Mouse (Mus musculus) c-Kit-positive CD71-positive TER-119-negative erythroid progenitor cells, embryonic 14.5 days (primary cell): ENCODE measurements around the gene Ripor2.
A peak's percentile ranks its signal among the peaks of the same experiment; 100 is the strongest.

Experiments used
- DNase-seq: peaks from one replicate; pipeline ENCODE4 v3.0.0-alpha.2; 2013; ENCODE audit warnings: low read depth

Gene Ripor2

GRCm38 (mm10) chr13:24712581-24713130, 130.7 kb downstream of the Ripor2 start:
- no peak for DNase-seq

- peak; percentile 53 for DNase-seq
These were observed 131.5 kb downstream of the Ripor2 start for GRCm38 (mm10) chr13:24713434-24714000.

DNA sequence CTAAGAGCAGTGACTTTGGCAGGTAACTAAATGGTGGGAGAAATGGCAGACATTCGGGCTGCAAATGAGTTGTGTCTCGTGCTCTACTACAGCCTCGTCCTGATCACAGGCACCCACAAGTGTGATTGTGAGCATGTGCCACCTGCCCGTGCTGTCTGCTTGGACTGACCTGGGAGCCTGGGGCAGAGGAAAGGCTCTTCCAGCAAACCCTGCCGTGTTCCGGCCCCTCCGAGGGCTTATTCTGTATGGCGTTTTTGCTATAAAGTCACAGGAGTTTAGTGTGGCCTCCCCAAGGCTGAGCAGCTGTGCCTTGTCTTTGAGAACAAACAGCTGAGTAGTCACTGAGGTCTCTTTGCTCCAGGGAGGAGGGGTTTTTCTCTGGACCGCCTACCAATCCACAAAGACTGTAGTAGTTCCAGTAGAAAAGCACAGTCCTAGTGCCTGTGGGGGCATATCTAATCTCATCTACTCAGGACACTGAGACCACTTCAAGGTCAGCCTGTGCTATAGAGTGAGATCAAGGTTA, 132.4 kb downstream of the Ripor2 start:
- DNase-seq: no peak

GRCm38 (mm10) chr13:24715601-24716000, 133.6 kb downstream of the Ripor2 start:
- no peak for DNase-seq

GRCm38 (mm10) chr13:24716441-24716840, 134.5 kb downstream of the Ripor2 start:
- no peak for DNase-seq

- no peak for DNase-seq
These were observed 135.7 kb downstream of the Ripor2 start for GRCm38 (mm10) chr13:24717677-24718076.

- DNase-seq: no peak
These were observed 139.5 kb downstream of the Ripor2 start for GRCm38 (mm10) chr13:24721502-24721901.

GRCm38 (mm10) chr13:24723699-24724394, 141.9 kb downstream of the Ripor2 start:
- DNase-seq: no peak

DNA sequence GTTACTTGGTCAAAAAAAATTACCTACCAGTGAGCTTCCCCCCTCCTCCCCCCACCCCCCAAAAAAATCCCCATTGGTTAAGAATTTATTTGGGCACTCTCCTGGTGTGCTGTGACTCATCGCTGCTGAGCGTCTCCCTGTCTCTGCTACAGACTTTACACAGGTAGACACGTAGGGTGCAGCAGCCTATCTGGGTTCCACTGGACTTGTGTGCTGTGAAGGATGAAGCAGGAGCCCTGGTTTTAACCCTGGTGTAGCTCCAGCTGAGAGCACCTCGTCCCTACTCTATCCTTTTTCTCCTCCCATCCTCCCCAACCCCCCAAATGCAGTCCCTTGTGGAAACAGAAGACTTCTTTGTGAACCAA, 142.4 kb downstream of the Ripor2 start:
- DNase-seq: no peak

DNA sequence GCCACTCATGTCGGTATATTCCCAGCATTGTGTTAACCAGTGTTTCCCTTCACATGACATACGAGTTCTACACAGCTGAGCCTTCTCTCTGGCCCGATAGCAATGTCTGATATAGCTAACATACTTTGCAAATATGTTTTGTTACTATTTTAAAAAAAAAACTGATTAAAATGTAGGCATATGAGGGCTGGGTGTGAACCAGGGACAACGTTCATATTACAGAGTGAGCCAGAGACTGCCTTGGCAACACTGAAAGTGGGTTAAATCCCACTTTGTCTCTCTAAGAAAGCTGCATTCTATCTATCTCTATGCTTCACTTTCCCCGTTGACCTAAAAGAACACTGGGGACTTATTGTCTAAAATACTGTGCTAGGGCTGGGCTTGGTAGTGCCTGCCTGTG, 147.1 kb downstream of the Ripor2 start:
- DNase-seq: no peak

DNA sequence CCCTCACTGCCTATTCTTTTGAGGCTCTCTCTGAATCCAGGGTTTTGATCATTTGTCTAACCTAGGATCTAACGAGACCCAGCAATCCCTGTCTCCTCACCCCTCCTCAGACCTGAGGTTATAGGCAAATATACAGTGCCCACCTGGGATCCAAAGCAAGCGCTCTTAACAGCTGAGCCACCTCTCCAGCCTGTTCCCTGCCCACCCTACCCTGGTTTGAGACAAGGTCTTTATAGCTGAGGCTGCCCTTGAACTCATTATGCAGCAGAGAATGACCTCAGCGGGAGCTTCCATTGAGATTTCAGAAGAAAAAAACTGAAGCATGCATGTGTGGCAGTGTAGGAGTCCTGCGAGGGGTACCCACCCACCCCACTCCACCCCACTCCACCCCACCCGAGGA, 152.5 kb downstream of the Ripor2 start:
- no peak for DNase-seq

DNA sequence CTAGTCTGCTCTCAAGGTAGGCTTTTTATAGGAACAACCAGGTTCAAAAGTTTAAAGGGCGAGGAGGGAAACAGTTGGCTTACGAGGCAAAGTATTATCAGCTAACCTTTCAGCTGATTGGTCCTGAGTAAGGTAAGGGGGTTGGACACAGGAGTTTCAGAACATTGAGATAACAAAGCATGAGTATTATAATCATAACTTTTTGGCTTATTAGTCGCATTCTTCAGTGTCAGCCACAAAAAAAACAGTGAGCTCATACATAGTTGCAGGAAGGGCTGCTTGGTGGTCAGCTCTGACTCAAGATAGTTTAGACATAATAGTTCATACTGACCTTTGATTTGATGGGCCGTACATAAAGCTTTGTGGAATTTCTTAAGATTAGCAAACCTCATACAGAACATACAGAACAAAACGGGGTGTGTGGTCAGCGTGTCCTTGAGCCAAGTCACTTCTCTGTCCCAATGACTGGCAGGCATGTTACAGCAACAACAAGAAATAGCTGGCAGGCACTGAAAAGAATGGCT, 153.7 kb downstream of the Ripor2 start:
- no peak for DNase-seq

DNA sequence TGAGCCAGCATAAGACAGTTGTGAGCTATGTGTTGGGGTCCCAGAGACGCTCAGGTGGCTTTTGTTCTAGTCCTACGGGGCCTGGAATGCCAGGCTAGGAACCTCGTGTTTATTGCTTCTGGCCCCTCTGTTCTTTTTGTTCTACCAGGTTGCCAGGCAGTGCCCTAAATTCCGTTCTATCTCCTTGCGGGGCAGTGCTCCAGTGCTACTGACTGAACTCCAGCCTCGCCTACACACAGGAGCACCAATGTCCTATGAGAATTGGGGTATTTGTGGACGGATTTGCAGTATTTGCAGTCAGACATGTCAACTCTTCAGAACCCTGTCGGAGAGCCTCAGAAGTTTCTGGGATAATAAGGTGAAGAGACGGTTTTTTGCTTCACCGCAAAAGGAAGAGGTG, 159.0 kb downstream of the Ripor2 start, which contains the start of gene Armh2:
TSS of gene Armh2 (plus strand) at position 205 of the 400 bp plus-strand sequence.
- no peak for DNase-seq

DNA sequence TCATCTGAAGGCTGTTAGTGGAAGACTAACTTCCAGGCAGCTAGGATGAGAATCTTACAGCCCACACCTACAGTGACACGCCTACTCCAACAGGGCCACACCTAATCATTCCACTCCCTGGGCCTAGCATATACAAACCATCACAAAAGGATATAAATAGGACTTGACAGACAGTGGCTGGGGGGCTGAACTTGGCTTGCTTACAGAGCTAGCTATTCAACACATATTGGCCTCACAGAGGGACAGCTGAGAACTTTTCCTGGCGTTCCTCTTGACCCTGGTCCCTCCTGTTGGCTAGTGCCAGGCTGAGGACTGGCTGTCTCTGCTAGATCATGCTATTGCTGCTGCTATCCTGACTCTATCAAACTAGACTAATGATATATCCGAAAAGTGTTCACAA, 165.8 kb downstream of the Ripor2 start:
- no peak for DNase-seq

DNA sequence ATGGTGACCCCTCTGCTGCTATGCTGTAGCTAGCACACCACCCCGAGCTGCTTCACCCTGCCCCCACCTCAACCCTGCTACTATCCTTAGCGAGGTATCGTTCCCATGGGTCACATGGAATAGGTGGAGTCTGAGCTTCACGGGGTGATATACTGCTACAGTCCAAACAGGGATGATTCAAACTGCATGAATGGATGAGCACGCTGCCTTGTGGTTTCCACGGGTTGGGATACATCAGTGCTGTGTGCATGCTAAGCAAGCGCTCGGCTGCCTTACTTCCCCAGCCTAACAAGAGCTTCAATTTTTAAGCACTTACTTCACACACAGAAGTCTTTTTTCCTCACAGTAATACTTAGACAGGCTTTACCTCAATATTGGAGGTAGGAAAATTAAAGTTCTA, 168.8 kb downstream of the Ripor2 start:
- DNase-seq: no peak

- no peak for DNase-seq
These were observed 169.4 kb downstream of the Ripor2 start for GRCm38 (mm10) chr13:24751396-24751795.

- DNase-seq: no peak
These were observed 174.8 kb downstream of the Ripor2 start for GRCm38 (mm10) chr13:24756756-24757155.

DNA sequence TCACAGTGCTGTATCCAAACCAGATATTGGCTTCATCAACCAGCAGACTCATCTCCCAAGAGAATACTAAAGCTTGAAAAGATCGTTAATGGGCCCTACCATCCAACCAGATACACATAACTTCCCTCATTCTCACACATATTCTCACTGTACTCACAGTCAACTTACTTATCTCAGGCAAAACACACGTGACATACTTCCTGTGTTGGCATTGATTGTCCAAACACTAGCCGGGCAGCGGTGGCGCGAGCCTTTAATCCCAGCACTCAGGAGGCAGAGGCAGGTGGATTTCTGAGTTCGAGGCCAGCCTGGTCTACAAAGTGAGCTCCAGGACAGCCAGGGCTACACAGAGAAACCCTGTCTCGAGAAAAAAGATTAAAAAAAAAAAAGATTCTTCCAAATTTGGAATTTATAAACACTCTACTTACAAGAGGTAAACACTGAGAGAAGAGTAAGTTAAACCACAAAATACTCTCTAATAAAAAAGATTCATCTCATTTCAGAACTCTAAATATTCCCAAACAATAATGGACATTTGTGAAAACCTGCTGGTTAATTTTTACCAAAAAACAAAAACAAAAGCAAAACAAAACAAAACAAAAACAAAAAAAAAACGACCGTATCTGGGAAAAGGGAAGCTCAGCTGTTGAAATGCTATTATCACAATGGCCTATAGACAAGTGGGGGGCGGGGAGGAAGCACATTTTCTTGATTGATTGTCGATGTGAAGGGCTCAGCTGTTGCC, 176.0 kb downstream of the Ripor2 start:
- no peak for DNase-seq

GRCm38 (mm10) chr13:24759451-24759850, 177.5 kb downstream of the Ripor2 start:
- no peak for DNase-seq

DNA sequence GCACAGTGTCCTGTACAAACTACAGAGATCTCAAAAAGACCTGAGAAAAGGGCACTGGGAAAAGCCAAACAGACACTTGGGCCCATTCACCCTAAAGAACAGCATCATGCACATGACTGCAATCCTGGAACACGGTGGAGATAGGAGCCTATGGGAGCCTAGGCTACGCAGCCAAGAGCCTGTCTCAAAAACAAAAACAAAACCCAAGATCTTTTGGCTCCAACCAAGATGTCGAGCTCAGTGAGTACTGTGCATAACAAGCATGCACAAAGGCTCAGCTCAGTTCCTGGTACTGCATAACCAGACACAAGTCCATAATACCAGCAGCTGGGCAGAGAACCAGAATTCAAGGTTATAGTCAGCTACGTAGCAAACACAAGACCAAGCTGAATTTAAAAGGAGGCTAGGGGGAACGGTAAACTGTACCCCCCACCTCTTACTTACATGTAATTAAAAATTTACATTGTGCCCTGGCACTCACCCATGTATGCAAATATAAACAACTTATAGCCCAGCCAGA, 178.4 kb downstream of the Ripor2 start:
- no peak for DNase-seq

GRCm38 (mm10) chr13:24761083-24761402, 179.1 kb downstream of the Ripor2 start:
- no peak for DNase-seq
